Mouse (Mus musculus) lung, postnatal 36 days (tissue): ENCODE measurements around the gene Sfswap.
"Not testable (repeated sequence)": the region's sequence is repeated elsewhere in the genome, so short reads cannot be mapped to it uniquely, and the experiment has no call there.

Experiments
- DNase-seq: peaks from one replicate; pipeline ENCODE4 v3.0.0; 2022; ENCODE audit warnings: mixed read lengths

The Sfswap gene

DNA sequence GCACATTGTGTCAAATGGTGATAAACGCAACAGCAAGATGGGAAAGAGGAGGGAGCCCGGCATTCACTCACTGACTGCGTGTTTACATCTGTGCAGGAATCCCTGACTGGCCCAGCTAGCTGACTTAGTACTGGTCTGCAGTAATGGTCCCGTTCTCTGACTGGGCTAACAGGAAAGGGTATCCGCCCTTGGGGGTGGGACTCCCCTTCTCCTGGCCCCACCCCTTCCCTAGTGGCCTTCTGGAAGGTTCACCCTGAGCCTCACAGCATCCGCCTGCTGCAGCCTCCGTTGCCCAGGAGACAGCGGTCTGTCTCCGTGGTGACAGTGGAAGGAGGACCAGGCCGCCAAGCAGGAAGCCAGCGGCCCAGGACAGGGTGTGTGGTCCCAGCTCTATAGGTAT, 89.9 kb downstream of the Sfswap start:
- no peak for DNase-seq

DNA sequence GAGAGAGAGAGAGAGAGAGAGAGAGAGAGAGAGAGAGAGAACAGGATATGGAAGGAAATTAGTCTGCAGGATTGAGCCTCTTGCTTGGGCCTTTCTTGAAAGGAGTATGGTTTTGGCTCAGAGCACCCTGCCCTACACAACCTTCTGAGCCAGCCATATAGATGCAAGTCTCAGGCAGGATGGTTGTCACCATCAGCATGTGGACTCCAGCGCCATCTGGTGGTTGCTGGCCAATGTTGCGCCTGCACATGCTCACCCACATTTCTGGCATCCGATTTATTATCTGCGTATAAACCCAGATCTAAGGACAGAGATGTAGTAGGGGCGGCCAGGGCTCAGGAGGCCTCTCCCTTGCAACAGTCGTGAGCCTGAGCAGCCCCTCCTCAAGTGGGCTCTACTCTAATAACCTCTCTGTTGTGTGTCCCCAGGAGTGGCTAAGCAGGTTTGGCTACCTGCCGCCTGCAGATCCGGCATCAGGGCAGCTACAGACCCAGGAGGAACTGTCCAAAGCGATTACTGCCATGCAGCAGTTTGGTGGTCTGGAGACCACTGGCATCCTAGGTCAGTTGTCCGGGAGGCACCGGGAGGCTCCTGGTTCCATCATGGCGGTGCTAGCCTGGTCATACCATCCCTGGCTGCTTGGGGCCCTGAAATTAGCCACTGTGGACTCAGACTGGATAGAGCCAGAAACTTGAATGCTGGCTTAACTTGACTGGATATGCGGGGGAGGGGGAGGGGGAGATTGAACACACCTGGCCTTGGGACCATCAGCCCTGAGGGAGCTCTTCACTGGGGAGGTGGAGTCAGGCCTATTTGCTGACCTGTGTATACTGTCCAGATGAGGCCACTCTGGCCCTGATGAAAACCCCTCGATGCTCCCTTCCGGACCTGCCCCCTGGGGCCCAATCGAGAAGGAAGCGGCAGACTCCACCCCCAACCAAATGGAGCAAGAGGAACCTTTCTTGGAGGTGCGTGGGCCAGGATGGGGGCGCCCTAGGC, 93.4 kb downstream of the Sfswap start:
- DNase-seq, result peak; percentile 82

DNA sequence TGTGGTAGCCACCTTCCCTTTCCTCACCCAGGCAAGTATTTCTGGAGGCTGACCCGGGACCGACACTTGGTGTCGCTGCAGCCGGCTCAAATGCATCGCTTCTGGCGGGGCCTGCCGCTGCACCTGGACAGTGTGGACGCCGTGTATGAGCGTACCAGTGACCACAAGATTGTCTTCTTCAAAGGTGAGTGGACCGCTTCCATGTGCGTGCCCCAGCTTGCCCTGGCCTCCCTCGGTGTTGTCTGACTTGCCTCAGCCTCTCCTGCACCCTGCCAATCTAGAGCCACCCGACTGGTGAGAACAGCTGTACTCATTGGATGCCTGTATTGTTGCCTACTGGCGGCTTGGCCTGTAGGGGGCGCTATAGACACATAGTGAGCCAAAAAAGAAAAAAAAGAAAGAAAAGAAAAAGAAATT, 101.1 kb downstream of the Sfswap start:
- DNase-seq, result peak; percentile 22

DNA sequence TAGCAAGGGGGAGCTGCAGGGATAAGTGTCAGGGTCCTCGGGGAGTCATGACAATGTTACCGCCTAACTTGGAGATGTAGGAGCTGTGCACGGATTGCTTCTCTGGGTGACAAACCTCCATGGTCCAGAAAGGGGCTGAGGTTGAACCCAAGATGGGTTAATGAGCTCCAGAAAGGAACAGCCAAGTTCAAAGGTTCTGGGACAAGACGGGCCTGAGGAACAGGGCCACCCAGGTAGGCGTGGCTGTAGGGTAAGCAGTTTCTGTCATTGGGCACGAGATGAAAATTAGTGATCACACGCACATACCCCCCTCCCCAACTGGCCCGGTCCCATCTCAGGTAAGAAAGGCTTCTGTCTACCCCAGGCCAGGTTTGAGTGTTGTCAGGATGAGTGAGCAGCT, 106.5 kb downstream of the Sfswap start:
- DNase-seq, result no peak

DNA sequence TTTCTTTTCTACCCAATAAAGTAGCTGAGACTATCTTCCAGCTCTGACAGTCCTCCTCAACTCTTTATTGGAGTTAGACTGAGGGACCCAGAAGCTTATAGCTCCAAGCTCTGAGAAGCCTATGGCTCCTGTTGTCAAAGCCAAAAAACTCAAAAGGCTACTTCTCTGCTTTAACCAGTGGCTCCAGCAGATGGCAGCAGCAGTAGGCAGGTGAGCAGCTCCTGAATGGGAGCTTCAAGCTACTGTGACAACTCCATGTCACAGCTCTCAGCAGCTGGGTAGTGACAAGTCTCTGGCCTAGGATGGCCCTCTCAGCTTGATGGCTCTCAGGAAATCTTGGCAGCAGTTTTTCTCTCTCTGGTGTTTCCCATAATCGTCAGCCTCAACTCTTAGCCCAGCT, 110.0 kb downstream of the Sfswap start:
- peak; percentile 77 for DNase-seq

DNA sequence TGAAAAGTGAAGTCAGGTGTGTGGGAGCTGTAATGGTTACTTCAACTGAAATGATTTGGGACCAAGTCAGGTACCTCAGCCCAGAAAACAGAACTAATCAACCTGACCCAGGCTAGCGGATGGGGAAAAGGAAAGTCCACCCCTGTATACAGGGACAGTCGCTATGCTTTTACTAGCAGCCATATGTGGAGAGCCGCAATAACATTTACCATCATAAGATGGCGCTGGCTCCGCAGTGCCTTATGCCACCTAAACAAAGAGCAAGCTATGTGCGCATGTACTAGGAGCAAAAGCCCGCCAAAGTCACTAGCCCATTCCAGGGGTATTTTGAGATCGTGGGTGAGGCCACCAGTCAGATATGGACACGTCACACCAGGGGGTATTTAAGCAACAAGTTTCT, 119.6 kb downstream of the Sfswap start:
- not testable (repeated sequence) for DNase-seq
